Mouse (Mus musculus) myocyte (in vitro differentiated cells): ENCODE data around the gene Tmprss7. TPM values are rescaled to one million over a fixed set of nuclear protein-coding genes. Genes with fewer than 3 reads are reported as not detected.

Experiments
- H3K27me3 ChIP-seq: one replicate; pipeline ENCODE4 v1.6.1; 2011; ENCODE audit not compliant: control insufficient read depth, insufficient read depth, insufficient read length
- H3K36me3 ChIP-seq: one replicate; pipeline ENCODE4 v1.6.1; 2011; ENCODE audit not compliant: control insufficient read depth, insufficient read depth
- H3K4me2 ChIP-seq: one replicate; pipeline ENCODE4 v1.6.1; 2011; ENCODE audit warnings: low read depth, control low read depth
- H3K4me3 ChIP-seq: one replicate; pipeline ENCODE4 v1.5.1; 2011; ENCODE audit warnings: mild to moderate bottlenecking, control low read depth, moderate library complexity
- H3K79me2 ChIP-seq: one replicate; pipeline ENCODE4 v1.6.1; 2011; ENCODE audit not compliant: control insufficient read depth, insufficient read depth
- H3ac ChIP-seq: one replicate; pipeline ENCODE4 v1.6.1; 2011; ENCODE audit not compliant: control insufficient read depth, insufficient read length
- CEBPB ChIP-seq: IDR thresholded peaks from 2 replicates; pipeline ENCODE4 v1.6.1; 2011; ENCODE audit warnings: mild to moderate bottlenecking, moderate library complexity; ENCODE audit not compliant: poor library complexity, insufficient read depth, severe bottlenecking
- E2F4 ChIP-seq: IDR thresholded peaks from one replicate; pipeline ENCODE4 v1.6.1; 2011; ENCODE audit warnings: mild to moderate bottlenecking, control low read depth, moderate library complexity; ENCODE audit not compliant: insufficient read depth
- MAX ChIP-seq: IDR thresholded peaks from one replicate; pipeline ENCODE4 v1.6.1; 2011; ENCODE audit warnings: low read depth, mild to moderate bottlenecking, control low read depth
- MYOD1 ChIP-seq, 3 experiments: IDR thresholded peaks; one replicate each; pipeline ENCODE4 v1.6.1; 2011; ENCODE audit warnings: control low read depth in 2 of 3, low read depth in 2 of 3, mild to moderate bottlenecking in 2 of 3, moderate library complexity in 1 of 3; ENCODE audit not compliant: insufficient read length in 2 of 3, control insufficient read depth in 1 of 3
- MYOG ChIP-seq, 3 experiments: IDR thresholded peaks; one replicate each; pipeline ENCODE4 v1.6.1; 2011; ENCODE audit warnings: control low read depth in 2 of 3, low read depth in 2 of 3, mild to moderate bottlenecking in 2 of 3; ENCODE audit not compliant: insufficient read length in 2 of 3, control insufficient read depth in 1 of 3, insufficient read depth in 1 of 3
- POLR2A ChIP-seq: IDR thresholded peaks from one replicate; pipeline ENCODE4 v1.6.1; 2011; ENCODE audit warnings: low read depth, mild to moderate bottlenecking, control low read depth, moderate library complexity; ENCODE audit not compliant: insufficient read length
- POLR2AphosphoS2 ChIP-seq: IDR thresholded peaks from one replicate; pipeline ENCODE4 v1.6.1; 2011; ENCODE audit warnings: low read depth, control low read depth; ENCODE audit not compliant: insufficient read length
- REST ChIP-seq: IDR thresholded peaks from one replicate; pipeline ENCODE4 v1.6.1; 2011; ENCODE audit warnings: mild to moderate bottlenecking, control low read depth, moderate library complexity; ENCODE audit not compliant: insufficient read depth, insufficient read length
- SRF ChIP-seq: IDR thresholded peaks from one replicate; pipeline ENCODE4 v1.6.1; 2011; ENCODE audit warnings: low read depth; ENCODE audit not compliant: control insufficient read depth, insufficient read length
- TCF12 ChIP-seq: IDR thresholded peaks from one replicate; pipeline ENCODE4 v1.6.1; 2011; ENCODE audit warnings: mild to moderate bottlenecking, control low read depth; ENCODE audit not compliant: poor library complexity, insufficient read depth, severe bottlenecking
- TCF3 ChIP-seq: IDR thresholded peaks from one replicate; pipeline ENCODE4 v1.6.1; 2011; ENCODE audit warnings: low read depth, control low read depth; ENCODE audit not compliant: insufficient read length
- USF1 ChIP-seq: IDR thresholded peaks from one replicate; pipeline ENCODE4 v1.6.1; 2011; ENCODE audit warnings: low read depth, mild to moderate bottlenecking, control low read depth, moderate library complexity
- polyA plus RNA-seq: library from polyadenylated mRNA; unstranded; fragments of >200 nt; fragmentation: generic; extraction: Trizol; gene quantifications from one replicate; pipeline ENCODE4 v1.2.1, GENCODE M21; 2012; ENCODE audit warnings: missing spikeins

The Tmprss7 gene
- polyA plus RNA-seq, 1 experiment = not detected

- Histone ChIP-seq H3K4me3 (no peak overlapping the region), H3K79me2 (no peaks in the 10 kb centered on the region), H3K4me2 (no peak overlapping the region), H3K36me3 (no peaks in the 10 kb centered on the region), H3ac (no peak overlapping the region), H3K27me3 (no peaks in the 10 kb centered on the region)
- no peak for TF ChIP-seq POLR2AphosphoS2
- no peak for TF ChIP-seq MYOD1 (IDR thresholded peaks at IDR 0.05; ENCODE audit: control insufficient read depth in 1 of 3, insufficient read length in 2 of 3, low read depth in 2 of 3)
- no peak for TF ChIP-seq E2F4
- TF ChIP-seq USF1 = no peak
- no peak for TF ChIP-seq SRF
- no peak for TF ChIP-seq TCF3
- no peak for TF ChIP-seq MYOG (IDR thresholded peaks at IDR 0.05; ENCODE audit: control insufficient read depth in 1 of 3, insufficient read depth in 1 of 3, insufficient read length in 2 of 3, low read depth in 2 of 3)
- no peak for TF ChIP-seq TCF12
These were observed 607 bp downstream of the Tmprss7 start for GRCm38 (mm10) chr16:45692851-45693250.

GRCm38 (mm10) chr16:45690178-45690577 lies 3.3 kb downstream of the Tmprss7 start:
- H3K4me3 ChIP-seq = no peak overlapping the region
- H3ac ChIP-seq = no peak overlapping the region
- TF ChIP-seq POLR2A (no peak), TCF12 (no peak), MYOG (IDR thresholded peaks at IDR 0.05; ENCODE audit: control insufficient read depth in 1 of 3, insufficient read depth in 1 of 3, insufficient read length in 2 of 3, low read depth in 2 of 3) (no peak), SRF (no peak), REST (no peak), USF1 (no peak)
- no peaks in the 10 kb centered on the region for H3K36me3 ChIP-seq
- H3K4me2 ChIP-seq = no peak overlapping the region
- H3K27me3 ChIP-seq = peaks cover 10% of the 10 kb centered on the region
- no peaks in the 10 kb centered on the region for H3K79me2 ChIP-seq

- Histone ChIP-seq H3K4me2 (no peak overlapping the region), H3K27me3 (peaks cover 10% of the 10 kb centered on the region), H3K36me3 (no peaks in the 10 kb centered on the region), H3K4me3 (no peak overlapping the region), H3K79me2 (no peaks in the 10 kb centered on the region), H3ac (no peak overlapping the region)
- no peak for TF ChIP-seq MAX
- no peak for TF ChIP-seq POLR2A
- no peak for TF ChIP-seq POLR2AphosphoS2
These were observed 6.6 kb downstream of the Tmprss7 start for GRCm38 (mm10) chr16:45686833-45687232.

GRCm38 (mm10) chr16:45685295-45685694 lies 8.2 kb downstream of the Tmprss7 start:
- H3K27me3 ChIP-seq = peaks cover 18% of the 10 kb centered on the region
- no peaks in the 10 kb centered on the region for H3K36me3 ChIP-seq
- no peak overlapping the region for H3K4me3 ChIP-seq
- H3K79me2 ChIP-seq = no peaks in the 10 kb centered on the region
- no peak overlapping the region for H3K4me2 ChIP-seq
- no peak for TF ChIP-seq MAX
- no peak overlapping the region for H3ac ChIP-seq

GRCm38 (mm10) chr16:45684815-45685214 lies 8.6 kb downstream of the Tmprss7 start:
- Histone ChIP-seq H3K27me3 (peaks cover 18% of the 10 kb centered on the region), H3ac (no peak overlapping the region), H3K4me2 (no peak overlapping the region), H3K36me3 (no peaks in the 10 kb centered on the region), H3K4me3 (no peak overlapping the region), H3K79me2 (no peaks in the 10 kb centered on the region)
- no peak for TF ChIP-seq CEBPB
- TF ChIP-seq USF1 = peak; percentile 20
- no peak for TF ChIP-seq E2F4
- TF ChIP-seq TCF12 = no peak

GRCm38 (mm10) chr16:45676462-45676861 lies 17.0 kb downstream of the Tmprss7 start:
- no peaks in the 10 kb centered on the region for H3K36me3 ChIP-seq
- no peak overlapping the region for H3K4me2 ChIP-seq
- H3K79me2 ChIP-seq = no peaks in the 10 kb centered on the region
- TF ChIP-seq POLR2A (no peak), USF1 (no peak), MYOG (IDR thresholded peaks at IDR 0.05; ENCODE audit: control insufficient read depth in 1 of 3, insufficient read depth in 1 of 3, insufficient read length in 2 of 3, low read depth in 2 of 3) (no peak), REST (no peak), CEBPB (no peak), MAX (no peak), POLR2AphosphoS2 (no peak), TCF12 (no peak), MYOD1 (IDR thresholded peaks at IDR 0.05; ENCODE audit: control insufficient read depth in 1 of 3, insufficient read length in 2 of 3, low read depth in 2 of 3) (no peak), TCF3 (no peak), SRF (no peak), E2F4 (no peak)
- no peak overlapping the region for H3ac ChIP-seq
- no peak overlapping the region for H3K4me3 ChIP-seq
- H3K27me3 ChIP-seq = peaks cover 13% of the 10 kb centered on the region
